In the genomic region with DNA sequence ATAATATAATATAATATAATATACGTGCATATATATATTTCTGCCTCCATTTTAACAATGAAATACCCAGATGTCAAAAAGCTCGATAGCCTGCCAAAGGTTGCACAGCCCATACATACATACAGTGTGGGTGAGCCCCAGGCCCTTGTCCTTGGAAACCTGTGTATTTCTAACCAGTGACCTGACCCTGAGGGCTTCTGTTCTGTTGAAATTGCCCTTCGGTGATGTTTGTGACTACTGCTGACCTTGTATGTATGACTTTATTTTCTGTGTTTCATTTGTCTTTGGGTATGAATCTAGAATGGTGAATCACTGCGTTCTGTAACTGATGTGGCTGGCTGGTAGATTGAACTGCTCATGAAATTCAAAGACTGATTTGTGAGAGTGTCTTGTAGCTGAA, we compare ENCODE assay signal across 31 mouse cellular contexts.
"Had no signal": no experiment of that assay in that cellular context is flagged by ENCODE, and none has a peak within 500 bp of the region (broad histone marks: within the 10 kb centered on the region; RNA-seq: fewer than 3 reads in every experiment).

No protein-coding gene starts in this region.

- H3K27me3 ChIP-seq: limb, embryonic 12.5 days; limb, embryonic 13.5 days; limb, embryonic 15.5 days; liver, embryonic 12.5 days; liver, embryonic 13.5 days; liver, embryonic 15.5 days; lung, embryonic 15.5 days; megakaryocyte, embryonic 14.5 days; midbrain, embryonic 12.5 days; midbrain, embryonic 13.5 days; midbrain, embryonic 15.5 days; neural tube, embryonic 12.5 days had no signal

- ATAC-seq: liver, embryonic 12.5 days; lung, postnatal 0 days; midbrain, embryonic 13.5 days; midbrain, embryonic 15.5 days; midbrain, embryonic 16.5 days had no signal

- H3K9me3 ChIP-seq: limb, embryonic 12.5 days; limb, embryonic 13.5 days; limb, embryonic 15.5 days; liver, embryonic 12.5 days; liver, embryonic 13.5 days; liver, embryonic 15.5 days; lung, embryonic 15.5 days; midbrain, embryonic 10.5 days; midbrain, embryonic 12.5 days; midbrain, embryonic 13.5 days; midbrain, embryonic 15.5 days; neural tube, embryonic 12.5 days had no signal

- H3K27ac ChIP-seq: left cerebral cortex, adult 2 months; limb, embryonic 12.5 days; limb, embryonic 13.5 days; limb, embryonic 15.5 days; liver, embryonic 12.5 days; liver, embryonic 13.5 days; liver, embryonic 14.5 days; liver, embryonic 15.5 days; lung, embryonic 15.5 days; macrophage; midbrain, embryonic 10.5 days; midbrain, embryonic 12.5 days; midbrain, embryonic 13.5 days; midbrain, embryonic 15.5 days; neural tube, embryonic 12.5 days had no signal

- H3K4me3 ChIP-seq: left cerebral cortex, adult 2 months; limb, embryonic 12.5 days; limb, embryonic 13.5 days; limb, embryonic 15.5 days; liver, embryonic 12.5 days; liver, embryonic 13.5 days; liver, embryonic 15.5 days; lung, embryonic 15.5 days; megakaryocyte, embryonic 14.5 days; midbrain, embryonic 10.5 days; midbrain, embryonic 12.5 days; midbrain, embryonic 13.5 days; midbrain, embryonic 15.5 days; myocyte; neural tube, embryonic 12.5 days had no signal

- H3K4me2 ChIP-seq: limb, embryonic 12.5 days; limb, embryonic 13.5 days; limb, embryonic 15.5 days; liver, embryonic 11.5 days; liver, embryonic 12.5 days; liver, embryonic 13.5 days; liver, embryonic 15.5 days; lung, embryonic 14.5 days; lung, embryonic 15.5 days; midbrain, embryonic 11.5 days; midbrain, embryonic 12.5 days; midbrain, embryonic 13.5 days; midbrain, embryonic 15.5 days; neural tube, embryonic 12.5 days had no signal

- H3K9ac ChIP-seq: limb, embryonic 12.5 days; limb, embryonic 13.5 days; limb, embryonic 15.5 days; liver, embryonic 12.5 days; liver, embryonic 13.5 days; liver, embryonic 14.5 days; liver, embryonic 15.5 days; lung, embryonic 14.5 days; lung, embryonic 15.5 days; midbrain, embryonic 12.5 days; midbrain, embryonic 13.5 days; midbrain, embryonic 15.5 days; neural tube, embryonic 12.5 days had no signal

- DNase-seq: left cerebral cortex, postnatal 4 days; liver; liver, embryonic 13.5 days; lung, adult 18-20 months; lung, adult 2 months; lung, embryonic 14.5 days; lung, postnatal 10 days; lung, postnatal 14 days; lung, postnatal 36 days; lung, postnatal 4 days; midbrain, embryonic 14.5 days had no signal

- H3K4me1 ChIP-seq: lung, embryonic 15.5 days; midbrain, embryonic 15.5 days had no signal

- H3K36me3 ChIP-seq: limb, embryonic 12.5 days; limb, embryonic 15.5 days; liver, embryonic 12.5 days; liver, embryonic 13.5 days; liver, embryonic 15.5 days; lung, embryonic 15.5 days; midbrain, embryonic 10.5 days; midbrain, embryonic 12.5 days; midbrain, embryonic 13.5 days; midbrain, embryonic 15.5 days; neural tube, embryonic 12.5 days had no signal
